Mouse (Mus musculus): Measurements from ENCODE around the gene Brd3.

DNA sequence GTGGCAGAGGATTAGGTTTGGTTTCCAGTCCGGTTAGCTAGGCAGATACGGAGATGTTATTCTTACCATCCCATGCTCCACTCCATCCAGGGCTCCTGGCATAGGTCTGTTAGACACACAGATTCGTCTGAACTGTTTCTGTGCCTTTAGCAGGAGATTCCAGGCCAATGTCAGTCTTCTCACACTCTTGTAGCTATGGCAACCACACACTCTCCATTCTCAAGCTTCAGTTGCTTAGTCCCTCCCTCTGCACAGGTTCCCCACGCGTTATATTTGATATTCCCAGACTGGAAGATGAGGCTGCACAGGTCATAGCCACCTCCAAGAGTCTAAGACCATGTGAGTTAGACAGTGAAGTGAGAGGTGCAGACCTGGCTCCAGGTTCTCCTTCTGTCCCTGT, 6.4 kb upstream of the Brd3 start:
- TF ChIP-seq POLR2A (IDR thresholded peaks at IDR 0.05; ENCODE audit: low read depth, low read length) = no peak
- no peak for TF ChIP-seq CTCF (IDR thresholded peaks at IDR 0.05; ENCODE audit: extremely low read depth, insufficient read length, insufficient replicate concordance, low read depth, low read length)
